Mouse (Mus musculus): Measurements from ENCODE around the gene Mettl22.
A peak's percentile ranks its signal among the peaks of the same experiment; 100 is the strongest.

The Mettl22 gene

GRCm38 (mm10) chr16:8470603-8471481, at the start of gene Mettl22:
Gene Mettl22, plus strand, starts transcription at chr16:8470788.
- peak; percentile 87 for DNase-seq (ENCODE audit: extremely low spot score)

GRCm38 (mm10) chr16:8420842-8421241, 49.7 kb upstream of the Mettl22 start:
- no peak for DNase-seq (ENCODE audit: extremely low spot score)

- DNase-seq (ENCODE audit: extremely low spot score) = no peak
These were observed 46.9 kb upstream of the Mettl22 start for GRCm38 (mm10) chr16:8423626-8424114.

DNA sequence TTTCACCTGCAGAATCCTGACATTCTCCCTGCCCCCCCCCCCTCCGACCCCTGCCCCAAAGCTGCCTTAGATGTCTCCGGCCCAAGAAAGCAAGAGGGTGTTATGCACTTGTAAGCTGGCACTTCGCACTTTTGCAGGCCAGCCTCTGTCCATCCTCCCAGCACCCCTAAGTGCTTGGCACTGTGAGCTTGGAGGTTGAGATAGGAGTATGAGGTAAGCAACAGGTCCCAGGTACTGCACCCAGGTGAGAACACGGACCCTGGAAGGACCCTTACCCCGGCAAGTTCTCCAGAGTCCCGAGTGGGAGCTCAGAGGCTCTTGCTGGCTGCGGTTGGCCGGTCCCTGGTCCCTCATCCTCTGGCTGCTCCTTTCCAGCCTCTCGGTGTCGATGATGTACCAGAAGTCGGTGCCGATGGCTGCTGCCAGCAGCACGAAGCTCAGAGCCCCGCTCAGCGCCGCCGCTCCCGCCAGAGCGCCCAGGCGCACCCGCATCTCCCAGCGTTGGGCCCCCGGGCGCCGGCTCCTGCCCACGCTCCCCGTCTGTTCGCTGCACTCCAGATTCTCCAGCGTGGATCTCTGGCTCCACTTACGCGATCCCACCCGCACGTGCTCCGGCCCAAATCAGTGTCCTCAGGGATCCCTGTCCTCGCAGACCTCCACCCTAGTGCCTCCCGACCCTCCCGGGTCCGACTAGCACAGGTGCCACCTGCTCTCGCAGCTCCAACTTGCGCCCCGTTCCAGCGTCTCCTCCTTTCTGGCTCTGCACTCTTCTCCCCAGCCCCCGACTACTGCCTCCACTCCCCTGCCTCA, 46.2 kb upstream of the Mettl22 start:
- no peak for DNase-seq (ENCODE audit: extremely low spot score)

DNA sequence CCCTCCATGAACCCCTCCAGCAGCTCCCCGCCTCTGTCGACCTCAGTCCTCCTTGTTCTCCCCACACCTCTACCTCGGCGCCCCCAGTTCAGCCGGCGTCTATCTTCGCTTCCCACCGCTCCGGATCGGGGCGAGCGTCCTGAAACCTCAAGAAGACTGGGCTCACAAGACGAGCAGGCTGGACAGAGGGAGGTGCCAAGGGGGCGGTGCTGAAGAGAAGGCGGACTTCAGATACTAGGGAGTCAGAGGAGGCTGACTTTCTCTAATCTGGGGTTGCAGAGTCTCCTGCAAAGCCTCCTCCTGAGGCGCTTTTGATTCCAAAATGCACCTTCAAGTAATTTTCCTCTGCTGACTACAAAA, 45.6 kb upstream of the Mettl22 start, which contains the start of gene Tmem114:
TSS of gene Tmem114 (minus strand) at position 166 of the 360 bp plus-strand sequence.
- DNase-seq (ENCODE audit: extremely low spot score) = no peak

DNA sequence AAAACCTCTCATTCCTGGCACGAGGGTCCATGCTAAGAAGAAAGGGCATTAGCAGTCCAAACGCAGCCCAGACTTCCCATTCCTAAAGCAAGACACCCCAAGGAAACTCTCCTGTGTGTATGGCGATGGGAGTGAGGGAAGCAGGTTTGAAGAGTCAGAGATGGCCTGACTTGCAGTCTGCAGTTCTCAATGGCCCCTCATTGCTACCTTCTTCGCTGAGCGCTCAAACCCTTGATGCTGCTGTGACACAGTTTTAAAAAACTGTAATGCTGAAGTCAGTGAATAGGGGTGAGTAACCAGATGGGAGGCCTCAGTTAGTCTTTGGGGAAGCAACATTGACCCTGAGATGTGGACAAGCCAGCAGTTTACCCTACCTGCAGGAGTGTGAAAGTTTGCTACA, 44.9 kb upstream of the Mettl22 start:
- no peak for DNase-seq (ENCODE audit: extremely low spot score)

- DNase-seq (ENCODE audit: extremely low spot score) = no peak
These were observed 41.1 kb upstream of the Mettl22 start for GRCm38 (mm10) chr16:8429531-8429930.

- no peak for DNase-seq (ENCODE audit: extremely low spot score)
These were observed 38.0 kb upstream of the Mettl22 start for GRCm38 (mm10) chr16:8432616-8433015.

DNA sequence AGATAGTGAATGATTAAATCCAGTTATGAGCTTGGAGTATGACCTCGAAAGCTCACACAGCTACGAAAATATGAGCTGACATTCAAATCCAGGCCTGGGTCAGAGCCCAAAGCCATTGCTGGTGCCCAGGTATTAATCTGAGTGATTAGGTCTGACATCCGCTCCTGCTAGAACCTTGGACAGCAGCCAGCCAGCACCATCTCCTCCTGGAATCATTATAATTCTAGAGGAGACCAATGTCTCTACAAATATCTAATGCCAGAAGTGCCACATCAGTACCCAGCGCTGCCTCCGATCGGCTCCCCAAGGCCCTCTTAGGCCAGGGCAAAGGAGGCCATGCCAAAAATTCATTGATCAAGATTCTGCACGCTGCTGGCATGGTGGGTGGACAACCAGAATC, 25.7 kb upstream of the Mettl22 start:
- no peak for DNase-seq (ENCODE audit: extremely low spot score)

DNA sequence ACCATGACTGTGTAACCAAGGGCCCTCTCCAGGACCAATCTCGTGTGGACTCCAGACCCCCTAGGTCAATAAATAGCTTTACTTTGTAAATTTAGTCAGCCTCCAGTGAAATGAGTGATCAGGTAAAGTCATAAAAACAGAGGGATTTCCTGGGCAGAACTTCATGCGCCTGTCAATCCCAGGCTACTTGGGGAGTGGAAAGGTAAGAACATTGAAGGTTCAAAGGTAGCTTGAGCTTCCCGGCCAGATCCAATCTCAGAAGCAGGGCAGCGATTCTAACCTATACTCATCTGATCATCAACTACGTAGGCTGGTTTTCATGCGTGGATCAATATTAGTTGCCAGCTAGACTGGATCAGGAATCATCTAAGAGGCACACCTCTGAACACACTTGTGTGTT, 24.3 kb upstream of the Mettl22 start:
- DNase-seq (ENCODE audit: extremely low spot score) = no peak

DNA sequence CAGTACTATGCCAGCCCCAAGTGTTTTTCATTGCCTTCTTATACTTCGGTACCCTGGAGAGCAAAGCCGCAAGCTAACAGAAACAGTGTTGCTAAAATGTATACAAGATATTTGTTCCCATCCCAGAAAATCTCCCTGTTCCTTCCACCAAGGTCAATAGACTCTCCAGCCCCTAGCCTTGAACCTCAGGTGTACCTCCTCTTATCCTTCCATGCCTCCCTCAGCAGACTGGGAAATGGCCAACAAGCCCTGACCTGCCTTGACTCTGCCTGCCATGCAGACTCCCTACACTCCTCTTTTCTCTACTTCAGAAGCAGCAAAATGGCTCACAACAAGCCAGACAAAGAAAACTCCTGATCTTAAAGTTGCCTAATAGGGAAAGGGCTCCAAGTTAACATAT, 17.3 kb upstream of the Mettl22 start:
- DNase-seq (ENCODE audit: extremely low spot score) = no peak

GRCm38 (mm10) chr16:8455221-8455620, 15.4 kb upstream of the Mettl22 start:
- DNase-seq (ENCODE audit: extremely low spot score) = no peak

DNA sequence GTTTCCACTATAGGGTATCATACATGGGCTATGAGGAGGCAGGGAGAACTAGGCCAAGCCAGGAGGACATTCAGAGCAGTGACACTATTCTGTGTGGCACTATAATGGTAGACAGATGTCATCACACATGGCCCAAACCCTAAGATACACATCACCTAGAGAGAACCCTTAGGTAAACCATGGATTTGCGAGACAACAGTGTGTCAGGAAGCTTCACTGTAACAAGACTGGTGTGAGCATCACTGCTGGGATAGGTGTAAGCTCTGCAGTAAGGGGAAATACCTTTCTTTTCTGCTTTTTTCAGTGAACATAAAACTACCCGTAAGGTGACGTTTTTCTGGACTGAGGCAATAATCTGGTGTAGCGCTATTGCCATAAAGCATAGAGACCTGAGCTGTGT, 12.2 kb upstream of the Mettl22 start:
- DNase-seq (ENCODE audit: extremely low spot score) = no peak

DNA sequence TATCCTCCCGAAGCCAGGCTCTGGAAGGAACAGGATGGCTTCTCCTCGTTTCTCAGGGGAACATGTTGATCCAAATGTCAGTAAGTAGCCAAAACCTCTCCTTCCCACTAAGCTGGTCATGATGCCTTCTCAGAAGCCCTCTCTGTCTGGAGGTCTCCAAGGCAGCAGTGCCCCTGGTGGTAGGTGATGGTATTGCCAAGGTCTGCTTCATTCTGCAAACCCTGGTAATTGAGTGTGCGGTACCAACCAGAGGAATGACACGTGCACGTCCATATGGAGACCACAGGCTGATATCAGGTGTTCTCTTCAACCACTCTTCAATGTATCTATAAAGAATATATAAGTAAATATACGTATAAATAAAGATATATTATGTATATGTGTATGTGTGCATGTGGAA, 11.5 kb upstream of the Mettl22 start:
- peak; percentile 69 for DNase-seq (ENCODE audit: extremely low spot score)

DNA sequence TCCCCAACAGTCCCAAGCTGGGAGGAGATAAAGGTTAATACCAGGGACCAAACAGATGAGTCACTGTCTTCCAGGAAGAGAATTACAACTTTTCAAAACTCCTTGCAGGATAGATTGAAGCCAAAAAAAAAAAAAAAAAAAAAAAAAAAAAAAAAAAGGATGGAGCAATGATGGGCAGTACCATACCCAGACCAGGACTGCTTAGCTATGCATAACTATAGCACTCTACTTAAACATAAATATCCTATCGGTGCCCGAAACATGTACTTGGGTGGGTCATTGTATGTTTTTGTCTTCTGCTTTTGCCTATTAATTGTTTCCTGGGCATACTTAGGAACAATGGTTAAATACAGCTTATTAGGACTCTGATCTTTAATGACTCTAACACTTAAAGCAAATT, 456 bp upstream of the Mettl22 start:
- no peak for DNase-seq (ENCODE audit: extremely low spot score)

DNA sequence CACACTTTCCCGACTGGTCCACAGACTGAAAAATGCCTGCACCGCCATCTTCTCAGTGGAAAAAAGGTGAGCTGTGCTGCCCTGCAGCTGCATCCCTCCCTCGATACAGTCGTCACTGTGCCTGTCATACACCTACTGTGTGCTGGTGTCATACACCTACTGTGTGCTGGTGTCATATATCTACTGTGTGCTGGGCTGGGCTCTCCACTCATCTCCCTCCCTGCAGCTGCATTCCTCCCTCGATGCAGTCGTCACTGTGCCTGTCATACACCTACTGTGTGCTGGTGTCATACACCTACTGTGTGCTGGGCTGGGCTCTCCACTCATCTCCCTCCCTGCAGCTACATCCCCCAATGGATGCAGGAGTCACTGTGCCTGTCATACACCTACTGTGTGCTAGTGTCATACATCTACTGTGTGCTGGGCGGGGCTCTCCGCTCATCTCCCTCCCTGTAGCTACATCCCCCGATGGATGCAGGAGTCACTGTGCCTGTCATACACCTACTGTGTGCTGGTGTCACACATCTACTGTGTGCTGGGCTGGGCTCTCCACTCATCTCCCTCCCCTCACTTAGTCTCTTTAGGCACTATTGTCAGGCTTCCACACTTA, 16.9 kb downstream of the Mettl22 start:
- DNase-seq (ENCODE audit: extremely low spot score) = no peak

- no peak for DNase-seq (ENCODE audit: extremely low spot score)
These were observed 18.8 kb downstream of the Mettl22 start for GRCm38 (mm10) chr16:8489340-8489739.

DNA sequence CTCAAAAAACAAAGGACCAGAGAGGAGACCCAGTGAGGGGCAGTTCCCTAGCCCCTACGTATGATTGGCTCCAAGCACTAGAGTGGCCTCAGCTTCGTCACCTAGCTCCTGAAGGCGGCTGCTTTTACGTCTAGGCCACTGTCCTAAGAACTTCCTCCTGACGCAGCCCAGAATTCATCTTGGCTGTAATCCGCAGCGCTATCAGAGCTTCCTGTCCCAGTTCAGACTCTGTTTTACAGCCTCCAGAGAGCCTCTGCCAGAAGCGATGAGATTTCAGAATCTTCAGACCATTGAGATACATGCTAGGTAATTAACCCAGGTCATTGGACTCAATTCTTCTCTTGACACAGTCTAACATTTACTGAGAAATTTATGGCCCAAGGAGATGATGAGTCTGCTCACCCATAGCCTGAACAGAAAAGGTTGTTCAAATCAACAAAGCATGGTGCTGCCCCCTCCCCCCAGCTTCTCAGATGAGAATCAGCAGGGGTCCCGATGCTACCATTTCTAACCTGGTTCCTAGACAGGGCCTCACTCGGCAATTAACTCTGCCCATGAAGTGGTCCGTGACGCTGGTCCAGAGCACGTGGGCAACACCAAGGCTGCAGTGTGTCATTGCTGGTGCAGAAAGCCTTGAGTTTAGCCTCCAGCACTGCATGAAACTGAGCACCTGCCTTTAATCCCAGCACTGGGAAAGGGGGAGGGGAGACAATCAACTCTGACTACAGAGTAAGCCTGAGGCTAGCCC, 21.3 kb downstream of the Mettl22 start:
- no peak for DNase-seq (ENCODE audit: extremely low spot score)

- DNase-seq (ENCODE audit: extremely low spot score) = peak; percentile 71
These were observed 23.7 kb downstream of the Mettl22 start for GRCm38 (mm10) chr16:8494268-8494667.

- no peak for DNase-seq (ENCODE audit: extremely low spot score)
These were observed 26.4 kb downstream of the Mettl22 start for GRCm38 (mm10) chr16:8496967-8497366.

DNA sequence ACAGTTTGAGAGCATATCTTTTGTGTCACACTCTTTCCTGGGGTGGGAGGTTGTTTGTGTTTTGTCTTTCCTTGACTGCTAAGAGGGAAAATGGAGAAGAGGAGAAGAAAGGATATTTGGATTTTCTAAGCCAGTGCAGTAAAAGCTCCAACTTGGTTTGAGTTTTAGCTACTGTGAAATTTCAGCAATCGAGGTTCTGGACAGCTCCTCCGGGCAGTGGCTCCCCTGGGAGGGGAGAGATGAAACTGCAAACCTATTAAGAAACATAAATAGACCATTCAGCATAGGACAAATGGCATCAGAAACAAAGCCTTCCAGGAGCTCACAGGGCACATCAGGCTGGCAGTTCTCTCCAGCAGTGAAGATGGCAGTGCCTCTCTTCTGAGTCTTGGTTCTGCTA, 33.7 kb downstream of the Mettl22 start:
- no peak for DNase-seq (ENCODE audit: extremely low spot score)

- DNase-seq (ENCODE audit: extremely low spot score) = no peak
These were observed 39.3 kb downstream of the Mettl22 start for GRCm38 (mm10) chr16:8509894-8510293.
